Mouse (Mus musculus) right cerebral cortex, adult 18-20 months (tissue): ENCODE results near the gene Il1rl2.
"Not testable (repeated sequence)": the region's sequence is repeated elsewhere in the genome, so short reads cannot be mapped to it uniquely, and the experiment has no call there.

Experiments
- DNase-seq: peaks from one replicate; pipeline ENCODE4 v3.0.0; 2022; ENCODE audit warnings: mixed read lengths

The Il1rl2 gene

GRCm38 (mm10) chr1:40324457-40324856 lies at the start of gene Il1rl2:
Il1rl2 (plus strand) TSS chr1:40324610.
- DNase-seq: no peak

DNA sequence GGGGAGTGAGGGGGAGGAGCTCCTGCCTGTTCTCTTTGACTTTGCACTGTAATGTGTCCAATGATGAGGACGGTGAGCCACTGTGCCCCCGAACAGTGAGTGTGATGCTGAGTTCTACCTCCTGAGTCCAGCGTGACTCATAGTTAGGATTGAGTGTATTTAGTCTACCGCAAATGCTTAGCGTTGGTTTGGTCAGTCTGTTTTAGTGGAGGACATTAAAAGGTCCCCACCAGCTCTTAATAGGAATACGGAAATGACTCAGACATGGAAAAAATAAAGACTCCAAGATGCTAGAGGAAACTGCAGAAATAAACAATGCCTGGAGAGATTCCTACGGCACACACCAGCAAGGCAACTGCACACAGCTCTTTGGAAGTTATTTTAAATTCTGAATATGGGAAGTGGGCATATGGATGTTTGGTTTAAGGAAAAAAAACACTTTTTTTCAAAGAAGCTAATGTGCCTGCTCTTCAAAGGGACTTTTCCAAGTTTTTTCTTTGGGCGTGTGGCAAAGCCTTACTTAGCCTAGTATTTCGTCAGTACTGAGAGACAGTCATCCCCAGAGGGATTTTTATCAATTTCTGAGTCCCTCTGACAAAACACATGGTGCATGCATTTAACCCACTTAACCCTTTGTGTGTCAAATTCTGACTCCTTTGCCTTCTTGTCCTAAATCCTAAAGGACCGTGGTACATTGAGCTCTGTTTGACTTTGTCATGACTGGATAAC lies 49.0 kb upstream of the Il1rl2 start:
- DNase-seq: no peak

DNA sequence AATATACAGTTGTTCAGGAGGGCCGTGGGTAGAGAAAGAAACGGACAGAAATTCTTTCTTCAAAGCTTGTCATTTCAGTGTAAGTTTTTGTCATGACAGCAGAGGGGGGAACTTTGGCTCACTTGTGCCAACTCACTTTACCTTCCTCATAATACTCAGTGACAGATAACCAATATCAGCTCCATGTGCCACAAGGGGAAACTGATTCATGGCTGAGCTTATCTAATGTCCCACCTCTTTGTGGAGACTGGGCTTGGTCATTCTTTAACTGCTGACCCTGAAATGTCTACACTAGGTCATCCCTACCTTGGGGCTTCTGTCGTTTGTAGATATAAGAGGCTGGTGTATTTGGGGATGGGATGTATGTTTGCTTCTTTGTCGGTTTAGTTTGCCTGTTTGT lies 46.5 kb upstream of the Il1rl2 start:
- DNase-seq: no peak

- DNase-seq: no peak
Measured at GRCm38 (mm10) chr1:40278720-40279119, 45.7 kb upstream of the Il1rl2 start.

DNA sequence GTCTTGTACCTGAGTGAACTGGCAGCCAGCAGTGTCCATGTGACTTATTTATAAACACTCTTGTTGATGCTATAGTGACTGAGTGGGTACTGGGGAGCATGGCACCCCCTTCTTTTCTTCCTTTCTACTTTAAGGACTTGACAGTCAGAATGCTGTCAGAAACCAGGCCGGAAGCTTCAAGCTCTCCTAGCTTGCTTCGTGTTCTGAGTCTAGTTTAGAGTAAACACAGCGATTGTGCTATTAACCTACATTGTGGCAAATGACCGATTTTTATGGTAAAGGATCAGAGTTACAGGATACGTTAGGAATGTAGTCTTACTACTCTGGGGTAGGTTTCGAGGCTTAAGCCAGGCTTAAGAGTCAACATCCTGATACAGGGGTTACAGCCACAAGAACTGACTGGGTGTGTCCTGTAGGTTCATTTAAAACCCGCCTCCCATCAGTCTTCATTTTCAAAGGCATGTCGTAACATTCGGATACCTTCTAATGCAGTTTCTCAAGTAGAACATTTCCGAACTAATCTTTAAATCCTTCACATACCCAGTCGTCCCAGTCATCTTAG lies 45.1 kb upstream of the Il1rl2 start:
- DNase-seq: no peak

DNA sequence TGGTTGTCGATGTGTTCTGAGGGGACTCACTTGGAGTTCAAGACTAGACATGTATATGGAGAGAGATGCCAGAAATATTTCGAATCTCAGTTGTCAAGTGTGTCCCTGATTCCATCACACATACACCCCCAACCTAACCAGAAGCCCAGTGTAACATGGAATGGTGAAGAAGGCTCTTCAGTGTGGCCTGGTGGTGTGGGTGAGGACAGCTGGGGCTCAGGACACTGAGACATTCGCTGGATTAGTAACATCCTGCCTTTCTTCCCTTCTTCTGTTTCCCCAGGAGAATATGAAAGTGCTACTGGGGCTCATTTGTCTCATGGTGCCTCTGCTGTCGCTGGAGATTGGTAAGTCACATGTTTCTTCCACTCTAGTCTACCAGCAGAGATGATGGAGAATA lies 42.5 kb upstream of the Il1rl2 start:
- no peak for DNase-seq

GRCm38 (mm10) chr1:40282394-40282793 lies 42.0 kb upstream of the Il1rl2 start:
- DNase-seq: no peak

DNA sequence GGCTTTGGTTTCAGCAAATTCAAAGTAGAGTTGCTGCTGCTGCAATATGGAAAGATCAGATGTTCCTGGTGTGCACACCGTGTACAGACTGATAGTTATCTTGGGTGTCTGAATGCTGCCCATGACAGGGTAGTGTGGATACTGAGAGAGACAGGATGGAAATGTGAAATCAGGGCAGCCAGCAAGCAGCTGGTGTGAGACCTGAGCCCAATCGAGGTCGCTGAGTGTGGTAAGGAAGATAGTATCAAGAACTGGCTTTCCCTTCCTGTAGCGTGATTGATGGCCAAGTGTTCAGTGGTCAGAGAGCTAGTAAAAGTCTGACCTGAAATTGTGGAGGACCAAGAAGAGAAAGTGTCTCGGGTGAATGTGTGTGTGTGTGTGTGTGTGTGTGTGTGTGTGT lies 40.4 kb upstream of the Il1rl2 start:
- no peak for DNase-seq

- DNase-seq: no peak
Measured at GRCm38 (mm10) chr1:40290489-40291255, 33.7 kb upstream of the Il1rl2 start.

DNA sequence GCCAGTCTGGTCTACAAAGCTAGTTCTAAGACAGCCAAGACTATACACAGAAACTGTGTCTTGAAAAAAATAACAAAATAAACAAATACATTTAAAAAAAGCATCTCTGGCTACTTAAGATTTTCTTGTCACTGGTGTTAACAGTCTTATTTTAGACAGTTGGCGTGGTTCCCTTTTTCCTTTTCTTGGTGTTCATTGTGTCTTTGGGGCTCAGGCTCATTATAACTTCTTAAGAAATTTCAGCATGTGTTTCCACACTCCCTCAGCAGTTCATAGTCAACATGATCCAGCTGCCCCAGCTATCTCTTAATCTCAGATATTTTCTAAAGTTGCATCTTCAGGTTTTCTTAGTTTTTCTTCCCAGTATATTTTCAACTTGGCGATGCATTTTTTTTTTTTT lies 32.2 kb upstream of the Il1rl2 start:
- no peak for DNase-seq

GRCm38 (mm10) chr1:40293891-40294290 lies 30.5 kb upstream of the Il1rl2 start:
- DNase-seq: no peak

DNA sequence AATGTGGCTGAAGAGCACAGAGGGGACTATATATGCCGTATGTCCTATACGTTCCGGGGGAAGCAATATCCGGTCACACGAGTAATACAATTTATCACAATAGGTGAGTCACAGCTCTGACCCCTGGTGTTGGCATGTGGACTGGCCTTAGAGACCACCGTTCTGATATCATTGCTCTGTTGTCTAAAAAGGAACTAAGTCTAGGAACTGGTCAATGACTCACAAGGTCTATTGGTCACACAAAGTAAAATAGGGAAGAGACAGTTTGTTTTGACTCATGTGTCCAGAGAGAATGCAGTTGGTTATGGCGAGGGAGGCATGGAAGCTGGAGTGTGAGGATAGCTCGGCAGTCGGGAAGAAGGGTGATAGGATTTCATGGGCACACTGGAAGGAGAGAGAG lies 29.6 kb upstream of the Il1rl2 start:
- no peak for DNase-seq

GRCm38 (mm10) chr1:40298053-40298452 lies 26.4 kb upstream of the Il1rl2 start:
- DNase-seq: no peak

GRCm38 (mm10) chr1:40303179-40303866 lies 21.1 kb upstream of the Il1rl2 start:
- DNase-seq: no peak

GRCm38 (mm10) chr1:40304321-40304720 lies 20.1 kb upstream of the Il1rl2 start:
- DNase-seq: not testable (repeated sequence)

GRCm38 (mm10) chr1:40306111-40306510 lies 18.3 kb upstream of the Il1rl2 start:
- DNase-seq: no peak

GRCm38 (mm10) chr1:40311123-40311522 lies 13.3 kb upstream of the Il1rl2 start:
- DNase-seq: no peak

GRCm38 (mm10) chr1:40311625-40312024 lies 12.8 kb upstream of the Il1rl2 start:
- DNase-seq: no peak

- no peak for DNase-seq
Measured at GRCm38 (mm10) chr1:40314016-40314415, 10.4 kb upstream of the Il1rl2 start.

DNA sequence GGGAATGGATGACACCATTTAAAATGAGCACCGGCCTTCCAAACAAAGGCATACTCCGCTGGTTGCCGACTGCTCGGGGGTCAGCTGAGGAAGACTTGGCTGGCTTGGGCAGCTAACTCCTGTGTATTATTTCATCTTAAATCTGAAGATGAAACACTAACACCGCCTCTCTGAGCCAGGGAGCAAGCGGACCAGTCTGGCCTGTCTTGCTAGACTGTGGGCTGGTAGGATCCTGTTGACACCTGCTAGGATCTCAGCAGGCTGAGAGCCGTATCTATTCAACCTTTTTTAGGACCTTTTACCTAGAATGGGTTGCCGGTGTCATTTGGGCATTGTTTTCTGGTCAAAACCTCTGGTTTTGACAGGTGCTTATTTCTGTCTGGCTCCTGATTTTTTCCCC lies 6.8 kb upstream of the Il1rl2 start:
- no peak for DNase-seq

DNA sequence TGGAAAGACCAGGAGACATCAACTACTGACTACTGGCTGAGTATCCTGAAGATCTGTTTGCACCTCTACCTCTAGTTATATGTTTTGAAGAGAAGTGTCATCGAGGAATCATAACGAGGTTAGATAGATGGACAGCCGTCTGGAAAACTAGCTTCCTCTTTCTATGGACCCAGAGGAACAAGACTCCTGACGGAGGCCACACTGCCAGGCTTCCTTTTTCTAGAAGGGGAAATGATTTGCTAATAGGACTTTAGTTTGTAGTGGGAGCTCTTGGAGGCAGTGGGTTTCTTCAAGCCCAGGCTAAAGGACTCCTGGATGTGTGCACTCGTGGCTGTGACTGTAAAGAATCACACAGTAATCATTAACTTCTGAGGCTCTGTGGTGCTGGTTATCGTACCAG lies 2.6 kb upstream of the Il1rl2 start:
- DNase-seq: no peak

DNA sequence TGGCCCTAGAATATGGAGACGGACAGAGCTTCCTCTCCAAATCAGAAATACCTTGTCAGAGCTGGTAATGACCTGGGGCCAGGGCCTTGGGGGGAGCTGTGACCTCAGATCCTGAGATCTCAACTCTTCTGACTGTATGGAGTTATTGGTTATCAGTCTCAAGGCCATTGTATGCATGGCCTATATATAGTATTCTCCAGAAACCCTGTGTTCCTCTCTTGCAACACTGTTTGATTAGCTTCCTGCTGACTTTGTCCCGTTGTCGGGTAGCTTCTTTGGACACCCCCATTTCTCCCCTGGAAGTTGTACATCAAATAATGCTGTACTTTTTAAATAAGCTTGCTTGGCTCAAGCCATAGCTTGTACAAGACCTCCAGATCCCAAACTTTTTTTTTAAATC lies 1.9 kb upstream of the Il1rl2 start:
- no peak for DNase-seq

GRCm38 (mm10) chr1:40324955-40325702 lies 719 bp downstream of the Il1rl2 start:
- DNase-seq: no peak
